Mouse (Mus musculus): ENCODE data around the gene Abhd17a. TPM values are rescaled to one million over a fixed set of nuclear protein-coding genes. Genes with fewer than 3 reads are reported as not detected.

The Abhd17a gene
- total and polyA plus RNA-seq, 2 experiments, result 45.7 to 194 TPM

- no peaks in the 10 kb centered on the region for H3K36me3 ChIP-seq (ENCODE audit: control insufficient read depth, insufficient read depth, low read length)
- TF ChIP-seq CTCF (IDR thresholded peaks at IDR 0.05; ENCODE audit: low read depth, low read length) (no peak), POLR2A (IDR thresholded peaks at IDR 0.05; ENCODE audit: extremely low read depth, insufficient read depth, low read length) (no peak)
- no peaks in the 10 kb centered on the region for H3K79me2 ChIP-seq (ENCODE audit: control insufficient read depth, insufficient read depth, low read length)
- no peaks in the 10 kb centered on the region for H3K27me3 ChIP-seq (ENCODE audit: control insufficient read depth, insufficient read depth, low read length)
- H3K27ac ChIP-seq (replicated peaks; ENCODE audit: insufficient read depth, low read depth, low read length), result no peak overlapping the region; the same call in 1 of the 2 replicates
- no peak for DNase-seq (ENCODE audit: extremely low read depth, low read depth, low spot score)
- H3K4me1 ChIP-seq (ENCODE audit: control insufficient read depth, insufficient read depth, low read length), result no peaks in the 10 kb centered on the region
- H3K9ac ChIP-seq (ENCODE audit: low read depth, low read length), result no peak overlapping the region
- 72% methylated on average over 4 of the region's 4 CpGs for WGBS
- no peak overlapping the region for H3K4me3 ChIP-seq (ENCODE audit: insufficient read depth, low read depth, low read length)
Measured at GRCm38 (mm10) chr10:80596318-80596717, 6.2 kb upstream of the Abhd17a start.

GRCm38 (mm10) chr10:80589127-80589878 is 838 bp downstream of the Abhd17a start:
- Histone ChIP-seq H3K27ac (replicated peaks; ENCODE audit: insufficient read depth, low read depth, low read length) (peak overlapping the region; percentile 22), H3K27me3 (ENCODE audit: control insufficient read depth, insufficient read depth, low read length) (no peaks in the 10 kb centered on the region), H3K4me1 (ENCODE audit: control insufficient read depth, insufficient read depth, low read length) (peaks cover 22% of the 10 kb centered on the region), H3K36me3 (ENCODE audit: control insufficient read depth, insufficient read depth, low read length) (no peaks in the 10 kb centered on the region), H3K9ac (ENCODE audit: low read depth, low read length) (peak overlapping the region; percentile 95), H3K4me3 (ENCODE audit: insufficient read depth, low read depth, low read length) (peak overlapping the region; percentile 92), H3K79me2 (ENCODE audit: control insufficient read depth, insufficient read depth, low read length) (peaks cover 43% of the 10 kb centered on the region)
- DNase-seq (ENCODE audit: extremely low read depth, low read depth, low spot score), result no peak
- 5% methylated on average over 12 of the region's 12 CpGs for WGBS
- TF ChIP-seq CTCF (IDR thresholded peaks at IDR 0.05; ENCODE audit: low read depth, low read length) (no peak), POLR2A (IDR thresholded peaks at IDR 0.05; ENCODE audit: extremely low read depth, insufficient read depth, low read length) (no peak)

GRCm38 (mm10) chr10:80587305-80587657 is 2.9 kb downstream of the Abhd17a start:
- TF ChIP-seq CTCF (IDR thresholded peaks at IDR 0.05; ENCODE audit: low read depth, low read length) (no peak), POLR2A (IDR thresholded peaks at IDR 0.05; ENCODE audit: extremely low read depth, insufficient read depth, low read length) (no peak)
- 54% methylated on average over 4 of the region's 4 CpGs for WGBS
- Histone ChIP-seq H3K27me3 (ENCODE audit: control insufficient read depth, insufficient read depth, low read length) (no peaks in the 10 kb centered on the region), H3K4me3 (ENCODE audit: insufficient read depth, low read depth, low read length) (no peak overlapping the region), H3K27ac (replicated peaks; ENCODE audit: insufficient read depth, low read depth, low read length) (peak overlapping the region; percentile 38; the same call in 1 of the 2 replicates), H3K4me1 (ENCODE audit: control insufficient read depth, insufficient read depth, low read length) (peaks cover 27% of the 10 kb centered on the region), H3K79me2 (ENCODE audit: control insufficient read depth, insufficient read depth, low read length) (peaks cover 43% of the 10 kb centered on the region), H3K36me3 (ENCODE audit: control insufficient read depth, insufficient read depth, low read length) (no peaks in the 10 kb centered on the region), H3K9ac (ENCODE audit: low read depth, low read length) (no peak overlapping the region)
- no peak for DNase-seq (ENCODE audit: extremely low read depth, low read depth, low spot score)

- Histone ChIP-seq H3K27ac (replicated peaks; ENCODE audit: insufficient read depth, low read depth, low read length) (peak overlapping the region; percentile 38; the same call in 1 of the 2 replicates), H3K79me2 (ENCODE audit: control insufficient read depth, insufficient read depth, low read length) (peaks cover 43% of the 10 kb centered on the region), H3K4me1 (ENCODE audit: control insufficient read depth, insufficient read depth, low read length) (peaks cover 27% of the 10 kb centered on the region), H3K27me3 (ENCODE audit: control insufficient read depth, insufficient read depth, low read length) (no peaks in the 10 kb centered on the region), H3K9ac (ENCODE audit: low read depth, low read length) (no peak overlapping the region), H3K36me3 (ENCODE audit: control insufficient read depth, insufficient read depth, low read length) (no peaks in the 10 kb centered on the region), H3K4me3 (ENCODE audit: insufficient read depth, low read depth, low read length) (no peak overlapping the region)
- no peak for DNase-seq (ENCODE audit: extremely low read depth, low read depth, low spot score)
- 95% methylated on average over 48 of the region's 51 CpGs for WGBS
- TF ChIP-seq CTCF (IDR thresholded peaks at IDR 0.05; ENCODE audit: low read depth, low read length), result no peak
- TF ChIP-seq POLR2A (IDR thresholded peaks at IDR 0.05; ENCODE audit: extremely low read depth, insufficient read depth, low read length), result no peak
Measured at GRCm38 (mm10) chr10:80586407-80587304, 3.5 kb downstream of the Abhd17a start.

GRCm38 (mm10) chr10:80585581-80585980 is 4.6 kb downstream of the Abhd17a start:
- Histone ChIP-seq H3K4me1 (ENCODE audit: control insufficient read depth, insufficient read depth, low read length) (peaks cover 27% of the 10 kb centered on the region), H3K4me3 (ENCODE audit: insufficient read depth, low read depth, low read length) (no peak overlapping the region), H3K79me2 (ENCODE audit: control insufficient read depth, insufficient read depth, low read length) (peaks cover 43% of the 10 kb centered on the region), H3K27me3 (ENCODE audit: control insufficient read depth, insufficient read depth, low read length) (no peaks in the 10 kb centered on the region), H3K36me3 (ENCODE audit: control insufficient read depth, insufficient read depth, low read length) (no peaks in the 10 kb centered on the region), H3K9ac (ENCODE audit: low read depth, low read length) (no peak overlapping the region), H3K27ac (replicated peaks; ENCODE audit: insufficient read depth, low read depth, low read length) (no peak overlapping the region)
- 85% methylated on average over 8 of the region's 8 CpGs for WGBS
- no peak for TF ChIP-seq CTCF (IDR thresholded peaks at IDR 0.05; ENCODE audit: low read depth, low read length)
- TF ChIP-seq POLR2A (IDR thresholded peaks at IDR 0.05; ENCODE audit: extremely low read depth, insufficient read depth, low read length), result no peak
- DNase-seq (ENCODE audit: extremely low read depth, low read depth, low spot score), result no peak

Measured in liver, adult 2 months (tissue).